Mouse (Mus musculus): ENCODE measurements around the gene Fam8a1. TPM values are rescaled to one million over a fixed set of nuclear protein-coding genes. Genes with fewer than 3 reads are reported as not detected.

The Fam8a1 gene
- total RNA-seq, 2 experiments from 2014 or later: 28.7 to 33.2 TPM

Other genes with a start within 250 kb of the Fam8a1 start
- gene Cap2, start 167.7 kb upstream of the Fam8a1 start, total RNA-seq (2021): 100 to 1,000 TPM; 314 to 333 TPM
- 10 to 100 TPM; 40.1 to 41.3 TPM for gene Nup153, start 58.4 kb downstream of the Fam8a1 start, total RNA-seq (2021)